Mouse (Mus musculus) erythroblast, embryonic 14.5 days (primary cell): ENCODE results near the gene Ccdc124.

Experiments
- GATA1 ChIP-seq: IDR thresholded peaks from 2 replicates; pipeline ENCODE4 v1.6.1; 2012; ENCODE audit warnings: low read length, inconsistent platforms, mixed read lengths
- TAL1 ChIP-seq: IDR thresholded peaks from 3 replicates; pipeline ENCODE4 v1.6.1; 2012; ENCODE audit warnings: low read length, inconsistent platforms, mixed read lengths

DNA sequence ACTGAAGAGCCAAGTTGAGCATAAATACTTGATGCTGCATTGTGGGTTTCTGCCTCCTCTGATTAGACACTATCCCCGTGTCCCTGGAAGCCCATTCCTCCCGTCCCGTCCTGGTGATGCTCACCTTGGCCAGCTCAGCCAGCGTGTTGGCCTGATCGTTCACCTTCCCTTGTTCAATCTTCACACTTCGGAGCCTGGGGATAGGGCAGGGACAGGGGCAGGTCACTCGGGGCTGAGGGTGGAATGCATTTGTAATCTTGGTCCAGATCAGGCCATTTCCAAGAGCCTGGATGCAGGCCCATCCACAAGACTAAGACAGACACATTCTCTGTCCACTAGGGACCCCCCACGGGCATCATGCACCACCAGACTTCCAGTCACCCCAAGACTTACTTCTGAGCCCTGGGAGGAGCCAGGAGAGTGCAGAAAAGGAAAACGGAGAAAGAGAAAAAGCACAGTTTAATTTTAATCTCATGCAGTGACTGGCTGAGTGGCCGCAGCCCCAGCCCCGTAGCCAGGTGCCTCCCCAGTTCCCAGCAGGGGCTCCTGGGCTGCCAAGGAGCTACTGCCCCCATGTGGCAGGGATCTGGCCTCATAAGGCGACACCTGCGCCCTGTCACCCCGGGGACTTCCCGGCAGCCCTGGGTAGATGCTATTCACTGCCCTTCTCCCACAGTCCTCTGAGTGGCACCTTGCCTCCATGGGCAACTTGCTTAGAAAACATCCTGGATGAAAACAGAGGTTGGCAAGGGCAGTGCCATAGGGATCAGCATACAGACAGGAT is 27.2 kb downstream of the Ccdc124 start:
- TF ChIP-seq TAL1 (no peak), GATA1 (no peak)
